Mouse (Mus musculus) megakaryocyte-erythroid progenitor cell, adult 5-6 weeks (primary cell): Measurements from ENCODE around the gene Selenon. TPM values are rescaled to one million over a fixed set of nuclear protein-coding genes. Genes with fewer than 3 reads are reported as not detected.

ENCODE experiments used
- ATAC-seq: replicated peaks from 2 replicates; pipeline ENCODE4 v1.8.0; 2016; ENCODE audit warnings: mild to moderate bottlenecking, inconsistent platforms; ENCODE audit not compliant: severe bottlenecking, poor library complexity, low FRiP score, low TSS enrichment
- total RNA-seq, 2 experiments: library from RNA; stranded (forward) in 1 of 2; stranded (reverse) in 1 of 2; fragments of 200-1000, 215-1000 nt in 1 of 2; fragments of >200 nt in 1 of 2; fragmentation: Nextera tagmentation in 1 of 2; gene quantifications; 2 replicates each; pipeline ENCODE4 v1.2.3; 2014 to 2017

Selenon gene
- total RNA-seq, 2 experiments from 2014 or later, result 3.6 to 17.7 TPM

- no peak for ATAC-seq
These were observed 2.1 kb downstream of the Selenon start for GRCm38 (mm10) chr4:134549899-134550298.

- peak; percentile 43; the same call in 1 of the 2 replicates for ATAC-seq
These were observed 3.6 kb downstream of the Selenon start for GRCm38 (mm10) chr4:134548169-134548938.

GRCm38 (mm10) chr4:134546814-134547705 is 4.9 kb downstream of the Selenon start:
- no peak for ATAC-seq

GRCm38 (mm10) chr4:134543261-134543660 is 8.7 kb downstream of the Selenon start:
- peak; percentile 72 for ATAC-seq

GRCm38 (mm10) chr4:134542726-134543125 is 9.2 kb downstream of the Selenon start:
- ATAC-seq, result no peak

GRCm38 (mm10) chr4:134538997-134539580 is 12.9 kb downstream of the Selenon start:
- no peak for ATAC-seq

GRCm38 (mm10) chr4:134535787-134536151 is 16.2 kb downstream of the Selenon start:
- no peak for ATAC-seq

- ATAC-seq, result peak; percentile 88
These were observed 16.8 kb downstream of the Selenon start, which contains the start of gene Mtfr1l for GRCm38 (mm10) chr4:134534932-134535786. Gene Mtfr1l, minus strand, starts transcription at chr4:134535387.

- peak; percentile 63 for ATAC-seq
These were observed 17.7 kb downstream of the Selenon start for GRCm38 (mm10) chr4:134534124-134534886.

- ATAC-seq, result no peak
These were observed 18.5 kb downstream of the Selenon start for GRCm38 (mm10) chr4:134533421-134533820.

- no peak for ATAC-seq
These were observed 19.0 kb downstream of the Selenon start for GRCm38 (mm10) chr4:134532928-134533327.

- no peak for ATAC-seq
These were observed 25.7 kb downstream of the Selenon start for GRCm38 (mm10) chr4:134526220-134526619.

GRCm38 (mm10) chr4:134525806-134526205 is 26.2 kb downstream of the Selenon start:
- no peak for ATAC-seq

- ATAC-seq, result no peak
These were observed 28.5 kb downstream of the Selenon start for GRCm38 (mm10) chr4:134523447-134523846.

- no peak for ATAC-seq
These were observed 32.7 kb downstream of the Selenon start for GRCm38 (mm10) chr4:134519281-134519680.

GRCm38 (mm10) chr4:134518541-134518940 is 33.4 kb downstream of the Selenon start:
- ATAC-seq, result no peak

GRCm38 (mm10) chr4:134517719-134518118 is 34.2 kb downstream of the Selenon start:
- no peak for ATAC-seq

- ATAC-seq, result no peak
These were observed 35.0 kb downstream of the Selenon start for GRCm38 (mm10) chr4:134516981-134517380.
